Mouse (Mus musculus): Measurements from ENCODE around the gene Psmb1. TPM values are rescaled to one million over a fixed set of nuclear protein-coding genes. Genes with fewer than 3 reads are reported as not detected.
A peak's percentile ranks its signal among the peaks of the same experiment; 100 is the strongest.
"Not testable (repeated sequence)": the region's sequence is repeated elsewhere in the genome, so short reads cannot be mapped to it uniquely, and the experiment has no call there.

Gene Psmb1
- total RNA-seq (2021): 100 to 1,000 TPM; 133 to 136 TPM
- long read RNA-seq, experiment 1, transcript Psmb1-201 (6 exons, 1,758 nt): major isoform, 215 of 226 reads
- long read RNA-seq, experiment 1, partial matches to known transcripts: 4 of 226 reads
- long read RNA-seq, experiment 1, other reads (novel, unspliced or antisense): 5 of 226 reads
- long read RNA-seq, experiment 2, transcript Psmb1-201 (6 exons, 1,758 nt): major isoform, 195 of 205 reads
- long read RNA-seq, experiment 2, partial matches to known transcripts: 6 of 205 reads
- long read RNA-seq, experiment 2, other reads (novel, unspliced or antisense): 3 of 205 reads

GRCm38 (mm10) chr17:15499656-15500394, at the start of gene Psmb1, which contains the start of gene Tbp:
TSS of gene Psmb1 (minus strand) at chr17:15499751.
TSS of gene Tbp (plus strand) at chr17:15499888.
- peak; percentile 99 for DNase-seq (ENCODE audit: low spot score in 2 of 2)

DNA sequence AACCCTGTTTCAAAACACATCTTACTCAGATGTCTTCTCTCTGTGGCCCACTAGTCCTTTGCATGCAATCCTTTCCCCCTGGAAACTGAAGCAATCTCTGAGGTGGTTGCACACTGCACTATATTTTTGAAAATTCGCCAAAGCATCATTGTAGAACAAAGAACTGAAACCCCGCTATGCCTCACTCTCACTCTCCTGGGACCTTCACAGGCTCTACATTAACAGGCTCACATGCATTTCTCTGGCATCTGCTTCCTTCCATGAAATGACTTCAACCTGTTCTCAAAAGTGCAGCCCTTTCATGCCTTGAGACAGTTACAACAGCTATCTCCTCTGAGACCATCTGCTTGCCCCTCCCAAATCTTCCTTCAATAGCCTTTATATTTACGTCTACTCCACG, 46.9 kb upstream of the Psmb1 start:
- no peak for DNase-seq (ENCODE audit: low spot score in 2 of 2)

GRCm38 (mm10) chr17:15543868-15544267, 44.3 kb upstream of the Psmb1 start:
- not testable (repeated sequence) for DNase-seq (ENCODE audit: low spot score in 2 of 2)

DNA sequence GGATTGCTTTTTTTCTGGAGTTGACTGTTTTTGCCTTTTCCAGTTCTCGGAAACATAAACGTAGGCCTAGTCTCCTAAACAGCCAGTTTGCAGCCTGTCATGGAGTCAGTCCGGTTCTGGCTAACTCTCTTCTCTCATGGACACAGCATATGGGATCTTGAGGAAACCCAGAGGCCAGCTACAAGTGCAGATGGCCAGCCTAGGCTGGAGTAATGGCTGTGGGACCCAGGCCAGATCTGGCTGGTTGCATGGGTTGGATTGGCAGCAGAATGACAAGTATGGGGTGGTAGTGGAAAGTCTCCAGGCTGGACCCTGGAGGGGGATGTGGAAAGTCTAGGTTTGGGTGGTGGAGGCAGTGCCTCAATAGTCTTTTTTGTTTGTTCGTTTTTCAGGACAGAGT, 40.8 kb upstream of the Psmb1 start:
- no peak for DNase-seq (ENCODE audit: low spot score in 2 of 2)

DNA sequence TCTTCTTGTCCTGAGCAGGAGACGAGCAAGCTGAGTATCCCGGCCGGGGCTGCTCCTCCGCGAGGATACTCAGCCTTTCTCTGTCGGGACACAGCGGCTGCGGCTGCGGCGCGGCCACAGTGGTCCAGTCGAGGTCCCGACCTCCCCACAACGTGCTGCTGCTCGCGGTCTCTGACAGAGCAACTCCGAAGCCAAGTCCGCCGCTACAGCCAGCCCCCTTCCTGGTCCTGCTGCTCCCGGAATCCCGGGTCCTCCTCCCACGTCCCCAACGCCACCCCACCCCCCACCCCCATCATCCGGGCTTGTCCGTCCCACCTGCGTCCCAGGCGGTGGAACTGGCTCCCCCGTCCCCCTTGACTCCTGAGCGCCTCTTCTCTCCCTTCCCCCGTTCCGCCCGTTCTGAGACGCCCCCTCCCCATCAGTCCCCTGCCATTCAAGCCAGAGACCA, 36.9 kb upstream of the Psmb1 start:
- DNase-seq (ENCODE audit: low spot score in 2 of 2): no peak

DNA sequence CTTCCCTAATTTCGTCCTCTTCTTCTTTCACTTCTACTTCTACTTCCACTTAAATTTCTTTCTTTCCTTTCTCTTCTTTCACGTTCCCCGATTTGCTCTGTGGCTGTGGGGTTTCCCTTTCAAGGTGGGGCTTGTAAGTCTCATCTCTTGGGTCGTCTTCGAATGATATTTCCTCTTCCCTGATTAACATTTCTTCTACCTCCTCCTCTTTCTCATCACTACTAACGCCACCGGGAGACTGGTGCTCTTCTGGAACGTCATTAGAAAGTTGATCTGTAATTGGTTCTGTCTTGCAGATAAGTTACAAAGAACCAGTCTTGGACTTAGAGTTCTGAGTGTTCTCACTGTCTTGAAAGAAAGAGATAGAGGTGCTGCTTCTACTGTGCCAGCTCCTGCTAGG, 36.4 kb upstream of the Psmb1 start:
- DNase-seq (ENCODE audit: low spot score in 2 of 2): no peak

DNA sequence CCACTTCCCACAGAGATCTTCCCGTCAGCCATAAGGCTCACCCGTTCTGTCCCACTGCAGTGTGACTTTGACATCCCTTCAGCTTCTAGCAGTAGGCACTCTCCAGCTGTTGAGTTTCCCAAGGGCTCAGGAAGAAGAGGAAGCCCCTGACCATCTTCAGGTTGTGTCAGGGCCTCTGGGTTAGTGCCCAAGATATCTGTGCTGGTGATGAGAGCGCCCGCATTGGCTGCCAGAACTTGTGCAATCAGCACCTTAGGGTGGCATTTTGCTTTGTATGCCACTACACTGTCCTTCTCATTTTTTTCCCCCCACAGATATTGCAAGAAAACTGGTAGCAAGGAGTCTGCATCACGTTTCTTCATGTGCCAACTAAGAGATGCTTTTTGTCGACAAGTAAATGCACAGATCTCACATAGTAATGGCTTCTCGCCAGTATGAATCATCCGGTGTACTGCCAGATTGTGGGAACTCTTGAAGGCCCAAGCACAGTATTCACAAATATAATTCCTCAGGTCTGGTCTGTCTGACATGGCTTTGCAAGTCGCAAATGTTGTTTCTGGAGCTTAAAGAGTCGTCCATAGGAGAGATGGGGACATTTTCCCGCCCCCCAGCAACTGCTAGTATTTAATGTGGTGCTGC, 35.7 kb upstream of the Psmb1 start:
- DNase-seq (ENCODE audit: low spot score in 2 of 2): peak; percentile 57 to 65

DNA sequence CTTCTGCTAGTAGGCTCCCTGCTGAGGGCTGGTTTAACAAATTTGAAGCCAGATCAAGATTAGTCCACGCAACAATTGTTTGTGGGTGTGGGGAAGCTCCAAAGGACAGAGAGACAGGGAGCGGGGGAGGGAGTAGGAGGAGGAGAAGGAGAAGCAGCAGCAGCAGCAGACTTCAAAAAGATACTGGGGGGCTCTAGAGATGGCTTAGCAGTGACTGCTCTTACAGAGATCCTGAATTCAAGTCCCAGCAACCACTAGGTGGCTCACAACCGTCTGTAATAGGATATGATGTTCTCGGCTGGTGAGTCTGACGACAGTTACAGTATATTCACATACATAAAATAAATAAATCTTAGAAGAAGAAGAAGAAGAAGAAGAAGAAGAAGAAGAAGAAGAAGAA, 30.6 kb upstream of the Psmb1 start:
- peak; percentile 48 to 50 for DNase-seq (ENCODE audit: low spot score in 2 of 2)

GRCm38 (mm10) chr17:15528887-15529286, 29.3 kb upstream of the Psmb1 start:
- DNase-seq (ENCODE audit: low spot score in 2 of 2): no peak

- DNase-seq (ENCODE audit: low spot score in 2 of 2): no peak
Observed at GRCm38 (mm10) chr17:15527811-15528136, 28.2 kb upstream of the Psmb1 start.

DNA sequence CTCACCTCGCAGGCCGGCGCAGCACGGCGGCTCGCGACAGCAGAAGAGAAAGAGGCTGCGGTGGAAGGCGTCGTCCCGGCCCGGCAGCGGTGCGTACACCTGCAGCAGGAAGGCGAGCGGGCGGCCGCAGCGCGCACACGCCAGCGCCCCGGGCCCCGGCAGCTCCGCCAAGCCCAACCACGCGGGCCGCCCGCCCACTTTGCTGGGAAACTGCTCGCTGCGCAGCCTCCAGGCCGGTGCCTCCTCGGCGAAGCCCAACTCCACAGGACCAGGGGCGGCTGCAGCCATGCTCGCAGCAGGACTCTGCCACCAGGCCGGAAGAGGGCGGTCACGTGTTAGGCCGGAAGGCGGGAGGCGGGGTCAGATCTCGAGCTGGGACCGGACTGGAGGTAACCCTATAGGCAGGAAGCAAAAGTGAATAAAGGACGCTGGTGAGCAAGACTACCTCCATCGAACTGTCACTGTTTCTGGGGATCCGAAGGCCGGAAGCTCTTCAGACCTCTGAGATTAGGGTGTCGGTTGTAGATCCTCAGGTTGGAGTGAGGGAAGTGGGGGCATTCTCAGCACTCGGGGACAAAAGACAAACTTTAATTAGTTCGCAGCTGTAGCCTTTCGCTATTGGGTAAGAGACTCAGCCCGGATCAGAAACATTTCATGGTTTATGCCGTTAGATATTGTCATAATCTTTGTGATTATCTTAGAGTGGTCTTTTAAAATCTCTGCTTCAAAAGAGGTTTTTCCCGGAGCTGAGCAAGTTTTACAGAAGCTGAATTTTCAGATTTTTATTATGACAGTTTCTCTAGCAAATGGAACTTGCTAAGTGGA, 27.6 kb upstream of the Psmb1 start, which contains the start of gene Pdcd2:
TSS of gene Pdcd2 (minus strand) at position 316 of the 825 bp plus-strand sequence.
- peak; percentile 93 to 95 for DNase-seq (ENCODE audit: low spot score in 2 of 2)

GRCm38 (mm10) chr17:15526304-15526703, 26.8 kb upstream of the Psmb1 start:
- no peak for DNase-seq (ENCODE audit: low spot score in 2 of 2)

DNA sequence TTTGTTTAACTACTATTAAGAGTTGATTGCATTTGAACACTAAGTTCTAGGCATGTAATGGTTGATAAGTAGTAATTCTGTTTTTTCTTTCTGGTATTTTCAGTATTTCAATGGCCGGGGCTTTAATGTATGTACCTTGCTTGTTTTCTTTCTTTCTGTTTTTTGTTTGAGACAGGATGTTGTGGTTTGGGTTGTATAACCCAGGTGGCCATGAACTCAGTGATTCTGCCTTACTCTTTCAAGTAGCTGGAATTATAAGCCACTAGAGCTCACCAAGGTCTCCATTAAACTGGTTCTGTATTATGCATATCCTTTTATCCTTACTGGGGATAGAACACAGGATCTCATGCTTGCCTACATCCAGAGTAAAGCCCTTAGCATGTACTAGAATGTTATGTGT, 19.2 kb upstream of the Psmb1 start:
- no peak for DNase-seq (ENCODE audit: low spot score in 2 of 2)

- no peak for DNase-seq (ENCODE audit: low spot score in 2 of 2)
Observed at GRCm38 (mm10) chr17:15518186-15518585, 18.6 kb upstream of the Psmb1 start.

- DNase-seq (ENCODE audit: low spot score in 2 of 2): no peak
Observed at GRCm38 (mm10) chr17:15517776-15518175, 18.2 kb upstream of the Psmb1 start.

- no peak for DNase-seq (ENCODE audit: low spot score in 2 of 2)
Observed at GRCm38 (mm10) chr17:15510694-15511093, 11.1 kb upstream of the Psmb1 start.

- DNase-seq (ENCODE audit: low spot score in 2 of 2): no peak
Observed at GRCm38 (mm10) chr17:15498753-15499113, 818 bp downstream of the Psmb1 start.

DNA sequence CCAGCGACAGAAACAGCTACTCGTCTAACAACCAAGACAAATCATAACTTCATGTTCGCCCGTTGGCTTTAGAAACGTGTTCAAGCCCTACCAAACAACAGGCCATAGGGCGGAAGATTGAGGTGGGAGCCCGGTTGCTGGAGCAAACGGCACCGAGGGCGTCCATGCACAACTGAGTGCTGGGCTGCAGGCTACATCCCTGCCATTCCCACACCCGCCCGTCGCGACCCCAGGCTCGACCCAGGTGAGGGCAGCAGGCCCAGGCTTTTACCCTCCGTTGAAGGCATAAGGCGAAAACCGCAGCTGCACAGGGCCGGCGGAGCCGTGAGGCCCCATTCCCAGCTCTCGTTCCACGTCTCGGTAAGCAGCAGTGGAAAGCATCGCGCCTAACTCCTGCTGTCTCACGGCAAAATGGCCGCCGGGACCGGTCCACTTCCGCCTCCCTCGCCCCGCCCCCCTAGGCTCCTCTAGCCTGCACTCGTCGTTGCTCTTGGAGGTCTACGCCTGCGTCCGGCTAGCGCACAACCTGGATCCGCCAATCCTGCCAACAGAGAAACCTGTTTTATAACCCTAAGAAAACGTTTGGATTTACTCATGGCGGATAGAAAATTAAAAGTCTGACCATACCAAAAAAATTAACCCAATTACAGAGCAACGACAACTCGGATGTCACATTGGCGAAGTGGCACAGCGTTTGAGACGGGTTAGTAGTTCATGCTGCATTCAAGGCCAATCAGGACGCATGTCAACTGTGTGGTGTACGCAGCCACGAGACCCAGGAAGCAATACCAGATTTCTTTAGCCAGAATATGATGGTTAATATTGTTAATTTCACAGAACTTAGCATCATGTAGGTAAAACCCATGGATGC, 1.4 kb downstream of the Psmb1 start:
- DNase-seq (ENCODE audit: low spot score in 2 of 2): peak; percentile 96

- no peak for DNase-seq (ENCODE audit: low spot score in 2 of 2)
Observed at GRCm38 (mm10) chr17:15490542-15490941, 9.0 kb downstream of the Psmb1 start.

DNA sequence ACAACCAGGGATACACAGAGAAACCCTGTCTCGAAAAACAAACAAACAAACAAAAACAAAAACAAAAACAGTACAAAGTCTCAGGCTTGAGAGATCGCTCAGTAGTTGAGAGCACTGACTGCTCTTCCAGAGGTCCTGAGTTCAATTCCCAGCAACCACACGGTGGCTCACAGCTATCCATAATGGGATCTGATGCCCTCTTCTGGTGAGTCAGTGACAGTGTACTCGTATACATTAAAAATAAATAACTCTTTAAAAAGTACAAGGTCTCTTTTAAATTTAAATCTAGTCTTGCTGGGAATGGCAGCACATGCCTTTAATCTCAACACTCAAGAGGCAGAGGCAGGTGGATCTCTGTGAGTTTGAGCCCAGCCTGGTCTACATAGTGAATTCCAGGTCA, 26.9 kb downstream of the Psmb1 start:
- DNase-seq (ENCODE audit: low spot score in 2 of 2): no peak
